Mouse (Mus musculus): ENCODE results near the gene Gm3233. TPM values are rescaled to one million over a fixed set of nuclear protein-coding genes. Genes with fewer than 3 reads are reported as not detected.

Gene Gm3233
- polyA plus RNA-seq (2012; rRNA removed; ENCODE audit: low replicate concordance), result not detected in 2 replicates

GRCm38 (mm10) chr10:77759582-77759981 is at the start of gene Gm3233:
Gm3233 (minus strand) TSS chr10:77759682.

GRCm38 (mm10) chr10:77798921-77799508 is 39.5 kb upstream of the Gm3233 start, which contains the start of gene Gm19668:
Gm19668 (minus strand) TSS chr10:77799133.

GRCm38 (mm10) chr10:77794976-77795375 is 35.5 kb upstream of the Gm3233 start, which contains the start of gene Gm9639:
Gm9639 (minus strand) TSS chr10:77795076.

GRCm38 (mm10) chr10:77787876-77788275 is 28.4 kb upstream of the Gm3233 start, which contains the start of gene Gm7137:
Gm7137 (minus strand) TSS chr10:77788200.

GRCm38 (mm10) chr10:77782442-77782841 is 23.0 kb upstream of the Gm3233 start, which contains the start of gene Gm3250:
Gm3250 (minus strand) TSS chr10:77782542.

GRCm38 (mm10) chr10:77776844-77777243 is 17.4 kb upstream of the Gm3233 start, which contains the start of gene Gm7138:
Gm7138 (minus strand) TSS chr10:77776944.

GRCm38 (mm10) chr10:77771225-77771624 is 11.7 kb upstream of the Gm3233 start, which contains the start of gene Gm3238:
Gm3238 (minus strand) TSS chr10:77771325.

GRCm38 (mm10) chr10:77751254-77751653 is 8.2 kb downstream of the Gm3233 start, which contains the start of gene Gm9736:
Gm9736 (minus strand) TSS chr10:77751354.

GRCm38 (mm10) chr10:77741924-77742688 is 17.4 kb downstream of the Gm3233 start, which contains the start of gene Gm18596:
Gm18596 (minus strand) TSS chr10:77742638.

GRCm38 (mm10) chr10:77726186-77726585 is 33.3 kb downstream of the Gm3233 start, which contains the start of gene Gm10100:
Gm10100 (plus strand) TSS chr10:77726486.

GRCm38 (mm10) chr10:77720299-77720698 is 39.2 kb downstream of the Gm3233 start, which contains the start of gene Krtap12-1:
Krtap12-1 (plus strand) TSS chr10:77720599.

GRCm38 (mm10) chr10:77715507-77715906 is 44.0 kb downstream of the Gm3233 start, which contains the start of gene Gm10142:
Gm10142 (plus strand) TSS chr10:77715807.

GRCm38 (mm10) chr10:77711157-77711556 is 48.3 kb downstream of the Gm3233 start, which contains the start of gene Gm10024:
Gm10024 (plus strand) TSS chr10:77711457.

Other genes with a start within 250 kb of the Gm3233 start
- gene Fam207a, start 243.9 kb downstream of the Gm3233 start, polyA plus RNA-seq (2012; rRNA removed; ENCODE audit: low replicate concordance), result 33.9 and 43.1 TPM in 2 replicates
- 4.4 and 10.5 TPM in 2 replicates for gene Itgb2, start 229.4 kb downstream of the Gm3233 start, polyA plus RNA-seq (2012; rRNA removed; ENCODE audit: low replicate concordance)
- gene Pttg1ip, start 178.0 kb downstream of the Gm3233 start, polyA plus RNA-seq (2012; rRNA removed; ENCODE audit: low replicate concordance), result 99.6 and 136 TPM in 2 replicates
- gene Sumo3, start 153.6 kb downstream of the Gm3233 start, polyA plus RNA-seq (2012; rRNA removed; ENCODE audit: low replicate concordance), result 114 and 144 TPM in 2 replicates
- not detected in 2 replicates for gene Gm49325, start 153.5 kb downstream of the Gm3233 start, polyA plus RNA-seq (2012; rRNA removed; ENCODE audit: low replicate concordance)
- 18.6 and 24.1 TPM in 2 replicates for gene Ube2g2, start 137.4 kb downstream of the Gm3233 start, polyA plus RNA-seq (2012; rRNA removed; ENCODE audit: low replicate concordance)
- gene Tspear, start 73.1 kb downstream of the Gm3233 start, polyA plus RNA-seq (2012; rRNA removed; ENCODE audit: low replicate concordance), result 0.19 and 0.56 TPM in 2 replicates
- gene Gm19402, start 68.9 kb downstream of the Gm3233 start, polyA plus RNA-seq (2012; rRNA removed; ENCODE audit: low replicate concordance), result not detected in 2 replicates
- gene Gm9508, start 62.4 kb downstream of the Gm3233 start, polyA plus RNA-seq (2012; rRNA removed; ENCODE audit: low replicate concordance), result not detected in 2 replicates
- gene Gm10272, start 53.1 kb downstream of the Gm3233 start, polyA plus RNA-seq (2012; rRNA removed; ENCODE audit: low replicate concordance), result 1.1 TPM in 1 of 2 replicates, not detected in the other
- gene Gm10024, start 48.2 kb downstream of the Gm3233 start, polyA plus RNA-seq (2012; rRNA removed; ENCODE audit: low replicate concordance), result not detected in 2 replicates
- gene Gm10142, start 43.9 kb downstream of the Gm3233 start, polyA plus RNA-seq (2012; rRNA removed; ENCODE audit: low replicate concordance), result not detected in 2 replicates
- 0.43 TPM in 1 of 2 replicates, not detected in the other for gene Krtap12-1, start 39.1 kb downstream of the Gm3233 start, polyA plus RNA-seq (2012; rRNA removed; ENCODE audit: low replicate concordance)
- gene Gm10100, start 33.2 kb downstream of the Gm3233 start, polyA plus RNA-seq (2012; rRNA removed; ENCODE audit: low replicate concordance), result not detected in 2 replicates
- not detected in 2 replicates for gene Gm18596, start 17.0 kb downstream of the Gm3233 start, polyA plus RNA-seq (2012; rRNA removed; ENCODE audit: low replicate concordance)
- gene Gm9736, start 8.3 kb downstream of the Gm3233 start, polyA plus RNA-seq (2012; rRNA removed; ENCODE audit: low replicate concordance), result not detected in 2 replicates
- gene Gm3238, start 11.6 kb upstream of the Gm3233 start, polyA plus RNA-seq (2012; rRNA removed; ENCODE audit: low replicate concordance), result not detected in 2 replicates
- not detected in 2 replicates for gene Gm7138, start 17.3 kb upstream of the Gm3233 start, polyA plus RNA-seq (2012; rRNA removed; ENCODE audit: low replicate concordance)
- not detected in 2 replicates for gene Gm3250, start 22.9 kb upstream of the Gm3233 start, polyA plus RNA-seq (2012; rRNA removed; ENCODE audit: low replicate concordance)
- gene Gm7137, start 28.5 kb upstream of the Gm3233 start, polyA plus RNA-seq (2012; rRNA removed; ENCODE audit: low replicate concordance), result not detected in 2 replicates
- gene Gm9639, start 35.4 kb upstream of the Gm3233 start, polyA plus RNA-seq (2012; rRNA removed; ENCODE audit: low replicate concordance), result not detected in 2 replicates
- gene Gm19668, start 39.5 kb upstream of the Gm3233 start, polyA plus RNA-seq (2012; rRNA removed; ENCODE audit: low replicate concordance), result not detected in 2 replicates
- gene Gm9507, start 52.2 kb upstream of the Gm3233 start, polyA plus RNA-seq (2012; rRNA removed; ENCODE audit: low replicate concordance), result not detected in 2 replicates
- gene Gm2696, start 55.0 kb upstream of the Gm3233 start, polyA plus RNA-seq (2012; rRNA removed; ENCODE audit: low replicate concordance), result not detected in 2 replicates
- gene Krtap10-4, start 67.4 kb upstream of the Gm3233 start, polyA plus RNA-seq (2012; rRNA removed; ENCODE audit: low replicate concordance), result not detected in 2 replicates
- not detected in 2 replicates for gene Krtap10-10, start 76.3 kb upstream of the Gm3233 start, polyA plus RNA-seq (2012; rRNA removed; ENCODE audit: low replicate concordance)
- gene Gm36176, start 87.1 kb upstream of the Gm3233 start, polyA plus RNA-seq (2012; rRNA removed; ENCODE audit: low replicate concordance), result not detected in 2 replicates
- 0.27 TPM in 1 of 2 replicates, not detected in the other for gene Gm10318, start 93.2 kb upstream of the Gm3233 start, polyA plus RNA-seq (2012; rRNA removed; ENCODE audit: low replicate concordance)
- gene Gm3285, start 102.3 kb upstream of the Gm3233 start, polyA plus RNA-seq (2012; rRNA removed; ENCODE audit: low replicate concordance), result not detected in 2 replicates
- gene Lrrc3, start 142.9 kb upstream of the Gm3233 start, polyA plus RNA-seq (2012; rRNA removed; ENCODE audit: low replicate concordance), result 6.2 and 6.9 TPM in 2 replicates
- 1.3 and 2.2 TPM in 2 replicates for gene Trpm2, start 210.9 kb upstream of the Gm3233 start, polyA plus RNA-seq (2012; rRNA removed; ENCODE audit: low replicate concordance)
- 13.2 and 15.9 TPM in 2 replicates for gene 1810043G02Rik, start 218.8 kb upstream of the Gm3233 start, polyA plus RNA-seq (2012; rRNA removed; ENCODE audit: low replicate concordance)